Mouse (Mus musculus): ENCODE data around the gene Hsf2bp. TPM values are rescaled to one million over a fixed set of nuclear protein-coding genes. Genes with fewer than 3 reads are reported as not detected.

Hsf2bp gene
- polyA plus RNA-seq, 1 experiment from 2014 or later: 0.64 TPM

GRCm38 (mm10) chr17:31968801-31969200 is 67.3 kb downstream of the Hsf2bp start:
- Histone ChIP-seq H3K36me3 (ENCODE audit: control insufficient read depth, insufficient read depth, low read length) (no peaks in the 10 kb centered on the region), H3K4me3 (ENCODE audit: low read depth, low read length) (no peak overlapping the region), H3K27me3 (replicated peaks; ENCODE audit: control insufficient read depth, insufficient read depth, low read length) (no peaks in the 10 kb centered on the region), H3K27ac (ENCODE audit: low read depth, low read length) (no peak overlapping the region), H3K4me2 (no peak overlapping the region), H3K4me1 (replicated peaks; ENCODE audit: control insufficient read depth, insufficient read depth, low read length) (no peaks in the 10 kb centered on the region; the same call in 1 of the 2 replicates), H3K9me3 (ENCODE audit: control insufficient read depth, low read length) (no peaks in the 10 kb centered on the region), H3K9ac (ENCODE audit: low read depth, low read length) (no peak overlapping the region)
- DNase-seq (ENCODE audit: low spot score): no peak
- WGBS: 78% methylated on average over 1 of the region's 1 CpGs
- no peak for ATAC-seq (replicated peaks; ENCODE audit: low FRiP score)

- H3K4me1 ChIP-seq (replicated peaks; ENCODE audit: control insufficient read depth, insufficient read depth, low read length): no peaks in the 10 kb centered on the region; the same call in 1 of the 2 replicates
- H3K4me3 ChIP-seq (ENCODE audit: low read depth, low read length): no peak overlapping the region
- no peaks in the 10 kb centered on the region for H3K27me3 ChIP-seq (replicated peaks; ENCODE audit: control insufficient read depth, insufficient read depth, low read length)
- DNase-seq (ENCODE audit: low spot score) (no peak), ATAC-seq (replicated peaks; ENCODE audit: low FRiP score) (no peak)
- 72% methylated on average over 4 of the region's 4 CpGs for WGBS
- no peaks in the 10 kb centered on the region for H3K9me3 ChIP-seq (ENCODE audit: control insufficient read depth, low read length)
- no peak overlapping the region for H3K9ac ChIP-seq (ENCODE audit: low read depth, low read length)
- no peak overlapping the region for H3K4me2 ChIP-seq
- H3K36me3 ChIP-seq (ENCODE audit: control insufficient read depth, insufficient read depth, low read length): no peaks in the 10 kb centered on the region
- H3K27ac ChIP-seq (ENCODE audit: low read depth, low read length): no peak overlapping the region
These were observed 68.8 kb downstream of the Hsf2bp start for GRCm38 (mm10) chr17:31967311-31967710.

- Histone ChIP-seq H3K27ac (ENCODE audit: low read depth, low read length) (no peak overlapping the region; the same call in 1 of the 2 replicates), H3K4me1 (replicated peaks; ENCODE audit: control insufficient read depth, insufficient read depth, low read length) (no peaks in the 10 kb centered on the region; the same call in 1 of the 2 replicates), H3K9ac (ENCODE audit: low read depth, low read length) (no peak overlapping the region), H3K9me3 (ENCODE audit: control insufficient read depth, low read length) (no peaks in the 10 kb centered on the region), H3K27me3 (replicated peaks; ENCODE audit: control insufficient read depth, insufficient read depth, low read length) (no peaks in the 10 kb centered on the region), H3K4me2 (no peak overlapping the region), H3K4me3 (ENCODE audit: low read depth, low read length) (no peak overlapping the region), H3K36me3 (ENCODE audit: control insufficient read depth, insufficient read depth, low read length) (no peaks in the 10 kb centered on the region)
- 85% methylated on average over 1 of the region's 1 CpGs for WGBS
- ATAC-seq (replicated peaks; ENCODE audit: low FRiP score): no peak
- DNase-seq (ENCODE audit: low spot score): no peak
These were observed 69.6 kb downstream of the Hsf2bp start for GRCm38 (mm10) chr17:31966566-31966965.

GRCm38 (mm10) chr17:31965623-31966022 is 70.5 kb downstream of the Hsf2bp start:
- H3K27me3 ChIP-seq (replicated peaks; ENCODE audit: control insufficient read depth, insufficient read depth, low read length): no peaks in the 10 kb centered on the region

GRCm38 (mm10) chr17:31962930-31963329 is 73.2 kb downstream of the Hsf2bp start:
- no peak overlapping the region for H3K4me3 ChIP-seq (ENCODE audit: low read depth, low read length)

More at GRCm38 (mm10) chr17:31965623-31966022, 70.5 kb downstream of the Hsf2bp start:
- H3K9ac ChIP-seq (ENCODE audit: low read depth, low read length): no peak overlapping the region
- no peak overlapping the region for H3K4me2 ChIP-seq
- H3K9me3 ChIP-seq (ENCODE audit: control insufficient read depth, low read length): no peaks in the 10 kb centered on the region
- H3K27ac ChIP-seq (ENCODE audit: low read depth, low read length): peak overlapping the region; percentile 68
- H3K4me3 ChIP-seq (ENCODE audit: low read depth, low read length): no peak overlapping the region
- H3K36me3 ChIP-seq (ENCODE audit: control insufficient read depth, insufficient read depth, low read length): no peaks in the 10 kb centered on the region
- ATAC-seq (replicated peaks; ENCODE audit: low FRiP score) (peak; percentile 43; the same call in 1 of the 2 replicates), DNase-seq (ENCODE audit: low spot score) (no peak)
- H3K4me1 ChIP-seq (replicated peaks; ENCODE audit: control insufficient read depth, insufficient read depth, low read length): no peaks in the 10 kb centered on the region; the same call in 1 of the 2 replicates
- 32% methylated on average over 2 of the region's 2 CpGs for WGBS

GRCm38 (mm10) chr17:31962281-31962680 is 73.9 kb downstream of the Hsf2bp start:
- no peak overlapping the region for H3K27ac ChIP-seq (ENCODE audit: low read depth, low read length)
- H3K27me3 ChIP-seq (replicated peaks; ENCODE audit: control insufficient read depth, insufficient read depth, low read length): no peaks in the 10 kb centered on the region
- ATAC-seq (replicated peaks; ENCODE audit: low FRiP score) (no peak), DNase-seq (ENCODE audit: low spot score) (no peak)
- no peaks in the 10 kb centered on the region for H3K36me3 ChIP-seq (ENCODE audit: control insufficient read depth, insufficient read depth, low read length)
- no peak overlapping the region for H3K4me2 ChIP-seq
- H3K9me3 ChIP-seq (ENCODE audit: control insufficient read depth, low read length): no peaks in the 10 kb centered on the region
- no peak overlapping the region for H3K9ac ChIP-seq (ENCODE audit: low read depth, low read length)
- H3K4me1 ChIP-seq (replicated peaks; ENCODE audit: control insufficient read depth, insufficient read depth, low read length): no peaks in the 10 kb centered on the region; the same call in 1 of the 2 replicates
- WGBS: 75% methylated on average over 5 of the region's 5 CpGs
- H3K4me3 ChIP-seq (ENCODE audit: low read depth, low read length): no peak overlapping the region

More at GRCm38 (mm10) chr17:31962930-31963329, 73.2 kb downstream of the Hsf2bp start:
- H3K9ac ChIP-seq (ENCODE audit: low read depth, low read length): no peak overlapping the region
- no peak overlapping the region for H3K4me2 ChIP-seq
- no peaks in the 10 kb centered on the region for H3K36me3 ChIP-seq (ENCODE audit: control insufficient read depth, insufficient read depth, low read length)
- H3K27ac ChIP-seq (ENCODE audit: low read depth, low read length): no peak overlapping the region
- no peaks in the 10 kb centered on the region for H3K27me3 ChIP-seq (replicated peaks; ENCODE audit: control insufficient read depth, insufficient read depth, low read length)
- 85% methylated on average over 4 of the region's 4 CpGs for WGBS
- DNase-seq (ENCODE audit: low spot score) (no peak), ATAC-seq (replicated peaks; ENCODE audit: low FRiP score) (no peak)
- no peaks in the 10 kb centered on the region for H3K9me3 ChIP-seq (ENCODE audit: control insufficient read depth, low read length)
- H3K4me1 ChIP-seq (replicated peaks; ENCODE audit: control insufficient read depth, insufficient read depth, low read length): no peaks in the 10 kb centered on the region; the same call in 1 of the 2 replicates

- Histone ChIP-seq H3K9ac (ENCODE audit: low read depth, low read length) (no peak overlapping the region), H3K4me1 (replicated peaks; ENCODE audit: control insufficient read depth, insufficient read depth, low read length) (no peaks in the 10 kb centered on the region; the same call in 1 of the 2 replicates), H3K9me3 (ENCODE audit: control insufficient read depth, low read length) (no peaks in the 10 kb centered on the region), H3K4me3 (ENCODE audit: low read depth, low read length) (no peak overlapping the region), H3K27ac (ENCODE audit: low read depth, low read length) (no peak overlapping the region), H3K4me2 (no peak overlapping the region), H3K27me3 (replicated peaks; ENCODE audit: control insufficient read depth, insufficient read depth, low read length) (no peaks in the 10 kb centered on the region), H3K36me3 (ENCODE audit: control insufficient read depth, insufficient read depth, low read length) (no peaks in the 10 kb centered on the region)
- no peak for ATAC-seq (replicated peaks; ENCODE audit: low FRiP score)
- DNase-seq (ENCODE audit: low spot score): no peak
- 82% methylated on average over 9 of the region's 9 CpGs for WGBS
These were observed 81.5 kb downstream of the Hsf2bp start for GRCm38 (mm10) chr17:31954551-31955140.

- Histone ChIP-seq H3K4me1 (replicated peaks; ENCODE audit: control insufficient read depth, insufficient read depth, low read length) (no peaks in the 10 kb centered on the region; the same call in 1 of the 2 replicates), H3K27ac (ENCODE audit: low read depth, low read length) (no peak overlapping the region), H3K27me3 (replicated peaks; ENCODE audit: control insufficient read depth, insufficient read depth, low read length) (no peaks in the 10 kb centered on the region), H3K4me2 (no peak overlapping the region), H3K9me3 (ENCODE audit: control insufficient read depth, low read length) (no peaks in the 10 kb centered on the region), H3K9ac (ENCODE audit: low read depth, low read length) (no peak overlapping the region), H3K4me3 (ENCODE audit: low read depth, low read length) (no peak overlapping the region), H3K36me3 (ENCODE audit: control insufficient read depth, insufficient read depth, low read length) (no peaks in the 10 kb centered on the region)
- ATAC-seq (replicated peaks; ENCODE audit: low FRiP score): no peak
- no peak for DNase-seq (ENCODE audit: low spot score)
- 88% methylated on average over 1 of the region's 1 CpGs for WGBS
These were observed 87.1 kb downstream of the Hsf2bp start for GRCm38 (mm10) chr17:31949076-31949475.

- ATAC-seq (replicated peaks; ENCODE audit: low FRiP score) (no peak), DNase-seq (ENCODE audit: low spot score) (no peak)
- Histone ChIP-seq H3K4me1 (replicated peaks; ENCODE audit: control insufficient read depth, insufficient read depth, low read length) (no peaks in the 10 kb centered on the region), H3K4me3 (ENCODE audit: low read depth, low read length) (no peak overlapping the region), H3K4me2 (no peak overlapping the region), H3K9me3 (ENCODE audit: control insufficient read depth, low read length) (no peaks in the 10 kb centered on the region), H3K36me3 (ENCODE audit: control insufficient read depth, insufficient read depth, low read length) (no peaks in the 10 kb centered on the region), H3K9ac (ENCODE audit: low read depth, low read length) (no peak overlapping the region), H3K27me3 (replicated peaks; ENCODE audit: control insufficient read depth, insufficient read depth, low read length) (no peaks in the 10 kb centered on the region), H3K27ac (ENCODE audit: low read depth, low read length) (no peak overlapping the region)
- 87% methylated on average over 9 of the region's 9 CpGs for WGBS
These were observed 89.7 kb downstream of the Hsf2bp start for GRCm38 (mm10) chr17:31946436-31946835.
